Mouse (Mus musculus) left cerebral cortex, adult 9 months (tissue): ENCODE measurements around the gene Dtnbp1.

Source experiments
- DNase-seq, 2 experiments: peaks; one replicate each; pipeline ENCODE4 v3.0.0; 2022; ENCODE audit warnings: low spot score in 2 of 2

The Dtnbp1 gene

GRCm38 (mm10) chr13:45001911-45002615 lies at the start of gene Dtnbp1:
Dtnbp1 (minus strand) TSS chr13:45002147.
- DNase-seq, result peak in 1 of 2 experiments; percentile 41

DNA sequence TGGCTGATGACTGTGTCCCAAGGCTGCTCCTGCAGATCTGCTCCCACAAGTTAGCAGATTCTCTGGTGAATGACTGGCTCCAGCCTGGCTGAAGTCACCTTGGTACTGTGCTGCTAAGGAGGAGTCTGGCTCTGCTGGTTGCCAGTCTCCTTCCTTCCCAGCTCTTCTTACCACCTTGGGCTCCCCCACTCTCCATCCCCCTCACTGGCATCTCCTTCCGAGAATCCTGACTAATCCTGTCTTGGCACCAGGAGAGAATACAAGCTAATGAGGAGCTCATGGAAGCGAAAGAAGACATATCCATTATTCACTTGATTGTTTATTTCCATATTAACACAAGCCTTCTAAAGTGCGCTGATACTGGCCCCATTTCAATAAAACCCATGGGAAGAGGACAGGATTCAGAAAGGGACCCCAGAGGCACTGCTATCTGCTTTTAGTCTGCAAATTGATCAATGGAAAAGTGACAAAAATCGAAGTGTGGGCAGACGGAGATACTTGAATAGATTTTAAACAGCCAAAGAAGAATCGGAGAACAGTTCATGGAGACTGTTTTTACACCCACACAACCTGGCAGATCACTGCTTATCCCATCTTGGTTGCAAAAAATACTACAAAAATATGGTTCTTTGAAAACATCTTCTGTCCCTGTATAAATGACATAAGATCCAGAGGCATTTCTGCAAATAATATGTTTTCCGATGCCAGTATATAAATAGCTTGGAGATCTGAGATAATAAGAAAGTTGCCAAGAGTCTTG lies 47.5 kb upstream of the Dtnbp1 start:
- peak in 1 of 2 experiments; percentile 53 for DNase-seq

DNA sequence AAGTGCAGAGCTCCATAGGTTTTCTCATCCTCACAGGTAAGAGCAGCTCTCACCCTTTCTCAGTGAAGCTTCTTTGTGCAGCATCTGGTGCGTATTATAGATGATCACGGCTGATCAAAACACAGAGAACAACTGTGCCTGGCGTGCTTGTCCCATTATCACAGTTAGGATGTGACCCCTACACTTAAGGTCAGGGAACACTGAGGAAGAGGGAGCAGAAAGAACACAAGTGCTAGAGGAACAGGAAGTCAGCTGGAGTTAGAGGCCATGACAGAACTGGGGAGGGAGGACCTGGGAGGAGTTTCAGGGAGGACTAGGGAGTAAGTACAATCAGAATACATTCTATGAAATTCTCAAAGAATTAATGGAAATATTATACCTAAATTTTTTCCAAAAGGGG lies 41.5 kb upstream of the Dtnbp1 start:
- no peak for DNase-seq

DNA sequence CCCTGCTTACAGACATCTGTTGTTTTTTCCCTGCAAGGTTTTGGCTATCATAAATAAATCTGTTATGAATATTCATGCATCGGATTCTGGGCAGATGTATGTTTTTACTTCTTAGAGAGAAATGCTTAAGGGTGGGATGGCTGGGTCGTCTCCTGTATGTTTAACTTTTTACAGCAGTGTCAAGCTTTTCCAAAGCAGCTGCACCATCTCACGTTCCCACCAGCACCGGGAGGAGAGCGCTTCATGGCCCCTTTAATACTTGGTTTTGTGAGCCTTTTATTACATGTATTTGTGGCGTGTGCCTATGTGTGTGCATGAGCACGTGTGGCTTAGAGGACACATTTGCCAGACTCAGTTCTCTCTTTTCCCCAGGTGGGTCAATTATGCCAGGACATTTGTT lies 38.8 kb upstream of the Dtnbp1 start:
- no peak for DNase-seq

DNA sequence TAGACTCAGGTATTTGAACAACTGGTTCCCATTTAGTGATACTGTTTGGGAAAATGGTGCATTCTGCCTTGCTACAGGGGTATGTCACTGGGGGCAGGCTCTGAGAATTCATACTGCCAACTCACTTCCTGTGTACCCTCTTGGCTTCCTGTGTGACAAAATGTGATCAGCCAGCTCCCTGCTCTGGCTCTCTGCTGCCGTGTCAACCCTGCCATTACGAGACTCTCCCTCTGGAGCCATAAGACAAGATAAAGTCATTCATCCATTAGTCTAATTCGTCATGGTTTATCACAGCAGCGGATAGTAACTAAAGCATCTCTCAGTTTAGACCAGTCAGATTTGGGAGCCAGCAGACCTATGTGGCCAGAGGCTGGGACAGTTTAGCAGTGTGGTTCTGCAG lies 38.2 kb upstream of the Dtnbp1 start:
- no peak for DNase-seq

DNA sequence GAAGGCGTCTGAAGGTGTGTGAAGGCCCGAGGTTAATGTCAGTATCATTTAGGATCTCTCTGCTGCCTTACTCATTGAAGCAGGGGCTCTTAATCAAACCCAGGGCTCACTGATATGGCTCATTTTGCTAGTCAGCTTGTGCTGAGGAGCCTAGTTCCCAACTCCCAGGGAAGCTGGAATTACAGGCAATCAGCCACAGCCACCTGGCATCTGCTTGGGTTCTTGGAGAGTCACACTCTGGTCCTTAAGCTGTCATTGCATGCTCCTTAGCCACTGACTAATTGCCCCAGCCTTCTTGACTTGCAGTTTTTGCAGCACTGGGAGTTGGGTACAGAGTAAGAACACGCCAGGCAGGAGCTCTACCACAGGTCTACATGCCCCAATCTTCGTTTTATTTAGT lies 34.5 kb upstream of the Dtnbp1 start:
- no peak for DNase-seq

DNA sequence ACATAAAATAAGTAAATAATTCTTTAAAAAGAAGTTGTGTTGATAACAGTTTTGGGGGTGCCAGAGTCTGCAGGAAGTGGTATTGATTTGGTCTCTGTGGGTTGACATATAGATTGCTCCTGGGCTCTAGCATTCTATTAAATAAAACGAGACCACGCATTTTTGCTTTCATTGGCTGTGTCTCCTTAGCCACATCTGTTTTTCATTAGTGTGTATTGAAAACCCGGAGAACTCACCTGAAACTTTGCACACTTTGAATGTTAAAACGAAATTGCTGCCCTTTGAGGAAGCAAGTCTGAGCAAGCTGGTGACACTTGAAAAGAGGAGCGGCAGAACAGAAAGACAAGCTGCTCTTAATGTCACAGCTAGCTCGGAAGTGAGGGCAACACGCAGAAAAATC lies 32.8 kb upstream of the Dtnbp1 start:
- no peak for DNase-seq

DNA sequence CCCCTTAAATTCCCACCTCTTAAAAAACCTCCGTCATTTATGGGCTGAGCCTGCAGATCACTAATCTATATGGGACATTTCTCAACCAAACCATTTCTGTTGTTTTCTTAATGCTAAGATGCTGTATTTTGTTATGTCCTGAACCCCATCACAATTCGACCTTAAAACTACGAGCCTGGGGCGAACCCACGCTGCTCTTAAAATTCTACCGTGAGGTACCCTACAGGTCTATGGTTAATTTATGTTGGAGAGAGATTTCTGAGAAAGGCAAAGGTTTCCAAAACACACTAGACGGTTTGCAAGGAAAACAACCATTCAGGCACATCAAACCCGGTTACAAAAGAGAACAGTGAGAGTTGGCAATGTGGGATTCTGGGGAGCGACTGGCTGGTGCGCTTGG lies 31.4 kb upstream of the Dtnbp1 start:
- DNase-seq, result no peak

DNA sequence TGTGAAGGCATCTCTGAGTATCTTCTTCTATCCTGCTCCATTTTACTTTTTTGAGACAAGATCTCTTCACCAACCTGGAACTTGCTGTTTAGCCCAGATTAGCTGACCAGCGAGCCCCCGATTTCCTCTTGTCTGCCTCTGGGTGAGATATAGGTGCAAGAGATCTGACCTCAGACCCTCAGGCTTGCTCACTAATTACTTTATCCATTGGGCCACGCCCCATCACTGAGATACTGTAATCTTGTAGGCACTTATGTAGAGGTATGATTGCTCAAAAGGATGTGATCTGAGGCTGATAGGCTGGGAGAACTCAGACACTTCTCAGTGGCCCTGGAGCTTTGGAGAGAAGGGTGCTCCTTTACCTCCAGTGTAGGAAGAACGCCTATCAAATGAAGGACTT lies 30.5 kb upstream of the Dtnbp1 start:
- no peak for DNase-seq

DNA sequence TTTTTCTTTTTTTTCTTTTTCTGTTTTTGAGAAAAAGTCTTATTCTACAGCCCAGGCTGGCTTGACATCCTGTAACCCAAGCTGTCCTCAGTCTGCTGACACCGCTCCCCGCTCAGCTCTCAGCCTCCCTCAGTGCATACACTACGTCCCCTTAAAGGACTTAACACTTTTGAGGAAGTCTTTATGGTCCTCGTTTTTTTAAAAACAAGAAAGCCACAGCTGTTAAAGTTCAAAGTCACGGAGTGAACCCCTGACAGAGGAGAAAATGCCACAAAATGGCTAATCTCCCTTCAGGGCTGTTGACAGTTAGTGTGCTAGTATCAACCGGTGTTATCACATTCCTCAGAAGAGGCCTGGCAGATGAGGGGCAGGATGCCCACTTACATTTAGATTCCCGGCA lies 29.8 kb upstream of the Dtnbp1 start:
- no peak for DNase-seq

DNA sequence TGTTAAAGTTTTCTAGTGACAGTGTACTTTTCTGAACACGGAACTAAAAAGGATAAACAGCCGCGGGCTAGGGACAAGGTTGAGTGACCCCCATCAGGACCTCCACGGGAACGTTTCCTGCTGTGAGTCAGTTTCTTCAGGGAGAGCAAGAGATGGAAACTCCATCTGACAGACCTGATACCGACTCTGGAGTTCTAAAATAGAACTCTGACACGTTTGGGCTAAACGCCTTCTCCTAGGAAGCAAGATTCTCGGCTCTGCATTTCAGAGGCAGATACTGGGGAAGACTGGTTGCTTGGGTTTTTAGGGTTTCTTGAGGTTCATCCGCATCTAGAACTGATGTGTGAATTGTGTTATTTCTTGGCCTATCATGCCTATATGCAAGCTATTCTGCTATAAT lies 29.4 kb upstream of the Dtnbp1 start:
- peak in 1 of 2 experiments; percentile 28 for DNase-seq

DNA sequence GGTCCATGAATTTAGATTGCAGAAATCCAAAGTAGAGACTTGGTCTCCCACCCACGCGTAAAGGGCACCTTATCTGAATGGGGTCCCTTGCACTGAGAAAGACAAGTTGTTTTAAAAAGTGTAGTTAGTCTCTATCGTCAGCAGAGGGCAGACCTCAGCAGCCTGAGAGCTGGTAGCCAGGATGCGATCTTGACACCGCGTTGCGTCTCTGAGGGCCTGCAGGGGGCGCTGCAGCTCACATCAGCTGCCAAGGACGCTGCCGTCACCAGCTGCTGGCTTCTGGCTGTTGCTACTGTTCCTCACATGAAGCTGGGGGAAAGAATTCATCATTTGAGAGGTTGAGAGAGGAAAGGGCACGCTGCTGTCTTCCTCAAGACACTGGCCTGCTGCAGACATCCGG lies 28.9 kb upstream of the Dtnbp1 start:
- peak; percentile 59 to 88 for DNase-seq

- no peak for DNase-seq
These were observed 27.8 kb upstream of the Dtnbp1 start for GRCm38 (mm10) chr13:45029791-45030190.

DNA sequence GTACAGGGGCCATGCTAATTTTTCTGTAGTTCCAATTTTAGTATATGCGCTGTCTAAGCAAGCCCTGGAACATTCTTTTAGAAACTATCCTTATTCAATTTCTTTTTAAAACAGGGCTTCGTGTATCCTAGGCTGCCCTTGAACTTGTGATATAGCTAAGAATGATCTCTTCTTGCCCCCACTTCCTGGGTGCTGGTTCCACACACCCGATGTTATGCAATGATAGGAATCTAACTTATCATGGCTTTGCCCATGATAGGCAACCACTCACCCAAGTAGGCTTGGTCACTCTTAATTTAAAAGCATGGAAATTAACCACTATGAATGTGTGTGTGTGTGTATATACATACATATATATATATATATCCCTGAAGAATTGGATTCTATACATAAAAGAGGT lies 24.3 kb upstream of the Dtnbp1 start:
- DNase-seq, result no peak

GRCm38 (mm10) chr13:45024821-45025220 lies 22.9 kb upstream of the Dtnbp1 start:
- DNase-seq, result no peak

DNA sequence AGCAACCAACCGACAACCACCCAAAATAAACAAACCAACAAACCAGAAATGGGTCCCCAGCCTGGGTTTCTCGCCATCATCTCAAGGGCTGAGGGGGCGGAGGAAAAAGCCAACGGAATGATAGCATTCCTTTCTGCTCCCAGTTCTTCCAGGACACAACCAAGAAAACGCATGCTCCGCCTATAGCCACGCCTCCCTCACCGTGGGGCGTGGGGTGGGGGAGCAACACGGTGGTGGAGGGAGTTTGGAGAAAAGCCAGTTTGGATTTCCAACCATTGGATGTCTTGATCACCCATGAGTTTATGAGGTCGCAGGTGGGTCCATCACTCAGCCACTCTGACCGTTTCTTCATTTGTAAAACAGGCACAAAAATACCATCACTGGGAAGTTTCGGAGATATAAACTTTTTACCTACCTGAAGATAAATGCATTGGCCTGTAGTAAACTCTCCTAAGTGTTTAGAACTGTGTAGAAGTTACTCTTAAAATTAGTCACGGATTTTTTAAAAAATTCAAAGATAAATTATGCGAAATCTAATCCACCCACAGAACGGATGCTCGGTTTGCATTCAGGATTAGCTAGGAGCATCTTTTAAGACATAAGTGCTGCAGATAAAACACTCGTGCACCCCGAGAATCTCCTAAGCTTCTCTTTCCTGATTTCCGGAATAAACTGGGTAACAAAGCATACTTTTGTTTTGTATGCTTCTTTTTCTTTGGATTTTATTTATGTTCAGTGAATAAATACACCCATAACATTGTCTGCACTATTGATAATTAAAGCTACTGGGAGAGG lies 21.6 kb upstream of the Dtnbp1 start:
- no peak for DNase-seq

DNA sequence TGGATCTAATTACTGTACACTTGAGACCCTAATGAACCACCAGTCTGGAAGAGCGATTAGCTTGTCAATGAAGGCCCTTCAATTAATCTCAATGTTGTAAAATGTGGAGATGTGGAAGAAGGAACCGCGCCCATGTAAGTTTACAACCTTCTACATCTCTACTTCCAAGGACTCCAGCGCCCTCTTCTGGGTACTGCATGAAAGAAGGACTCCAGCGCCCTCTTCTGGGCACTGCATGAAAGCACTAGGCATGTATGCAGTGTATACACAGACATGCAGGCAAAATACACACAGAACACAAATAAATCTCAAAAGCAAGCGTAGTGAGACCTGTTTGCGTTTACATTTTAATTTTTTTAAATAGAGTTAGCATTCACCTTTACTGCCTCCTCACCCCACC lies 6.2 kb upstream of the Dtnbp1 start:
- no peak for DNase-seq

DNA sequence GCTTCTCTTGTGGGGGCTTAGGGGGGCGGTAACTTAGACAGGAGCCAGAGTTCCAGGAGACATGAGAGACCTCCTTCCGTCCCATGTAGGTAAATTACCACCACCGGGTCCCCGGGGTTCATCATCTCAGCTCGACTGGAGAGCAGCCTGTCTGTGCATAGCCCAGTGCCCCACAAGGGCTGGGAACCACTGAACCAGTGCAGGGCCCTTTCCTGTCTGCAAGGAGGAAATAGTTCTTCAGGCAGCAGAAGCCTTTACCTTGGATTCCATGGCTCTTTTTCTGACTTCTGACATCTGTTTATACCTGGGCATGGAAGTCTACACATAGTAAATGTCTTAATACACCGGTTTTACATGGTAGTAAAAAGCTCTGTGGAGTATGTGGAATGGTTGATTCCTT lies 5.8 kb upstream of the Dtnbp1 start:
- no peak for DNase-seq

GRCm38 (mm10) chr13:45006483-45006882 lies 4.5 kb upstream of the Dtnbp1 start:
- DNase-seq, result no peak

DNA sequence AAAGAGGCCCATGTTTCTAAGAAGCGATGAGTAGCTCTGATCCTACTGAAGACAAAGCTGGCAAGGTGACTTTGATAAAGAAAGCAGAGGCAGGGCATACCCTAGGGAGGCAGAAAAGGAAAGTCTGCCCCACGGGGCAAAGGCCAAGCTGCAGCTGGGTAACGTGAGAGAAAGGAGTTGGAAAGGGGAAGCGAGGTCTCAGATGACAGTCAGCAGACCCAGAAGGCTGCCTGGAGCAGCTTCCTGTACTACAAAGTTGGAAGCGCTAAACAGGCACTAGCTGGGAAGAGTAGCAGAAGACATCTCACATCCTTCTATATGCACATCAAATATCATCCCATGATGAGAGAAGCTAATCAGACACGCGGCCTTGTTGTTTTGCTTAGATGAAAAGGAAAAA lies 3.9 kb upstream of the Dtnbp1 start:
- no peak for DNase-seq

- DNase-seq, result no peak
These were observed 3.1 kb upstream of the Dtnbp1 start for GRCm38 (mm10) chr13:45004987-45005592.

GRCm38 (mm10) chr13:45003026-45003425 lies 1.1 kb upstream of the Dtnbp1 start:
- no peak for DNase-seq
